Mouse (Mus musculus) heart, adult 2 months (tissue): ENCODE measurements around the gene Malrd1.

ENCODE experiments used
- CTCF ChIP-seq: fragments of 200-600 bp; IDR thresholded peaks from 2 replicates; pipeline ENCODE4 v1.8.1; 2022; ENCODE audit warnings: antibody characterized with exemption, mild to moderate bottlenecking, moderate library complexity
- EP300 ChIP-seq: fragments of 200-500 bp; IDR thresholded peaks from 2 replicates; pipeline ENCODE4 v1.6.1; 2011; ENCODE audit warnings: low read depth, low read length, control low read depth; ENCODE audit not compliant: insufficient read depth

DNA sequence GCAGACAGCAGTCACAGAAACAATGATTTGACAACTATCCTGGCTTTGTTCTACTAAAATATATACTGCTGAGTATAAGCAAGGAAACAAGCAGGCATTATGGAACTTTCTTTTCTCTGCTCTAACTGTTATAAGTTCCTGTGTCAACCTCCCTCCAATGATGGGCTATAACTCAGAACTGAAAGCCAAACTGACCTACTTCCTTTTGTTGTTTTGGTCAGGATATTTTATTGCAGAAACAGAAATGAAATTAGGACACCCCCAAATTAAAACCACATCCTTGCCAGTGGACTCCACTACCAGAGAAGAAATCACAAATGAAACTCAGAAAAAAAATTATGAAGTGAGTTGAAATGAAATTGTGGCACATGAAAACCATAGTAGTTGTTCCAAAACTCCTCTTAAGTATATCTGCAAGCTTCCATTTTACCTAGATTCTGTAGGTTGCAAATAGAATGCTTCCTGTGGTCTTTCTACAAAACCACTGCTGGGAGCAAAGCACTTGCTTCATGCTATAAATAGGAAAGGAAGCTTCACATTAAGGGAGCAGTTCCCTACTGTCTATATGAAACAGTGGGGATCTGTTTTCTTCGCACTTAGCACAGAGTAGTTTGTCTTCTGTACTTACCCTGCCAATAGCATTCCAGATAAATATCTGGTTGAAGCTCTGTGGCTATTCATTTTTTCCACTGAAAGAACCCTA lies 367.3 kb downstream of the Malrd1 start:
- TF ChIP-seq CTCF (no peak), EP300 (no peak)
